Mouse (Mus musculus): ENCODE measurements around the gene Sart1.
"Not testable (repeated sequence)": the region's sequence is repeated elsewhere in the genome, so short reads cannot be mapped to it uniquely, and the experiment has no call there.

The Sart1 gene

GRCm38 (mm10) chr19:5370932-5371331, 17.6 kb downstream of the Sart1 start:
- no peak for DNase-seq (ENCODE audit: low spot score)

GRCm38 (mm10) chr19:5367455-5367854, 21.0 kb downstream of the Sart1 start:
- peak; percentile 45 for DNase-seq (ENCODE audit: low spot score)

DNA sequence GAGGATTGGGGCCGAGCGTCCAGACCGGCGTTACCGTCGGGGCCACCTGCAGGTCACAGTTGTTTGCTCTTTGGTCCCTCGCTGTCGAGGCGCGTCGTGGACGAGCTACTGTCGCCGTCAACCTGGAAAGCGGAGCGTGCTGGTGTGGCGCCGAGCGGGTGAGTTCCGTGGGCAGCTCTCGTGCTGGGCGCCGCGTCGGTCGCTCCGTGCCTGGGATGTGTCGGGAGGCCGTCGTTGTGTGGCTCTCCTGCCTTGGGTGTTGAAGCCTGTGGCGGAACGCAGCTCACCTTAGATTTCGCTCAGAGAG, 21.5 kb downstream of the Sart1 start, which contains the start of gene Banf1:
TSS of gene Banf1 (minus strand) at position 116 of the 307 bp plus-strand sequence.
- no peak for DNase-seq (ENCODE audit: low spot score)

DNA sequence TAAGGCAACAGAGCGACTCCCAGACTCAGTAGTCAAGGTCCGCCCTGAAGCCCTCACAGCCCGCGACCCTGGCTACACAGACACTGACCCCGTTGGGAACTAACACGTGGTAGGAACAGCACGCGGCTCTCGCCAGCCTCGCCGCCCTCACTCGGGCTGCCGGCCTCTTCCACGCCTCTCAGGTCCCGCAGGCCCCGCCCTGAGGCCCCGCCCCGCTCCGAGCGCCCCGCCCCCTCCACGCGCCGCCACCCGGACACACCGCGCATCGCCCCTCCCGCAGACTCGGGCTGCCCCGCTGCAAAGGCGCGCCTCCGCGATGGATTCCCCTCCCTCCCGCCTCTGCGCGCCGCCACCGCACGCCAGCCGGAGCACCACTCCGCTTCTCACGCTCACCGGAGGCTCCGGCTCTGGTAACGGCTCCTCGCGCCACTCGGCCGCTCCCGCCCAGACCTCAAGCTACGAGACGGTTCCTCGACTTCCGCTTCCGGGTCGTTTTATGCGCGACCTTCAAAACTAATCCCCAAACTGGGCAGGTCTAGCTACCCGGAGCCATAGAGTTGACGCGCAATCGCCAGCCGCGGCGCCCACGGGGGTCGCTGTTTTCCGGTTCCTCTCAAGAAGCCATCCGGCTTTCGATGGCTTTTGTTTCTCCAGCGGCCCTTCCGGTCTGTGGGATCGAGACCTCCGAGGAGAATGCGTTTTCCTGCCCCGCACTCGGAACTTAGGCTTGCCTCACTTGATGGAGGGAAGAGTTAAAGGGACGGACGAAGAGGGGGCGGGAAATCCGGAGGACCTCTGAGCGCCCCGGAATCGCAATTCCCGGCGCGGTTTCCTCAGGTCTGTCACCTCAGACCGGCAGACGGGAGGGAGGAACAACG, 22.1 kb downstream of the Sart1 start, which contains the start of gene Eif1ad:
TSS of gene Eif1ad (plus strand) at position 567 of the 878 bp plus-strand sequence.
- peak; percentile 99 for DNase-seq (ENCODE audit: low spot score)

DNA sequence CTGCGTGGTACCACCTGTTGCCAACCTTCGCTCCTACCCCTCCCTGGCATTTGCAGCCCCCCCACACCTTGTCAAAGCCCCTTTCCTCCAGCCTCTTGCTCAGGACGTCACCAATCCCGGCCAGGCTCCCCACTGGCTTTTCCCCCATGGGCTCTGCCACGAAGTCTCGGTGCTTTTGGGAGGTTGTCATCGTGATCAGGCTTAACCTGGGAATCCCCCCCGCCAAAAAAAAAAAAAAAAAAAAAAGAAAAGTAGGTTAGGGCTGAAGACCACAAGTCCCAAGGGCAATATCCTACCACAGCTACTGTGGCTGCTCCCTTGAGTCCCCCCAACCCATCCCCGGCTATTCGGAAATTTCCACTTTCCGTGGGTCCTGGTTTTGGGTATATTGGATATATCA, 22.8 kb downstream of the Sart1 start:
- no peak for DNase-seq (ENCODE audit: low spot score)

GRCm38 (mm10) chr19:5364124-5364523, 24.4 kb downstream of the Sart1 start:
- no peak for DNase-seq (ENCODE audit: low spot score)

DNA sequence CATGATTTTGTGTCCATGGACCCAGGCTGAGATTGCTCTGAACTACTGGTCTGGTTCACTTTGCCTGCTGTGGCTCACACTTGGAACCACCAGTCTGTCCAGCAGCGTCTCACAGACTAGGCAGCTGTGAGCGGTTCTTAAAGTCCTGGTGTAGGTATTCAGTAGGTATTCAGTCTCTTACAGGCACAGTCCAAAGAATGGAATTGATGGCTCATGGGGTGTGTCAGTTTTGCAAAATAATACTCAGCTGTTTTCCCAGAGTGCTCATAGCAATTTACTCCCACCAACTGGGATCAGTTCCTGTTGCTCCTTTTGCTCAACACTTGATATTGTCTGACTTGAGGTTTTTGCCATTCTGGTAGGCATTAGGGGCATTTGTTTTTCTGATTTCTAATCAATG, 26.3 kb downstream of the Sart1 start:
- DNase-seq (ENCODE audit: low spot score) = no peak

- no peak for DNase-seq (ENCODE audit: low spot score)
These were observed 32.4 kb downstream of the Sart1 start for GRCm38 (mm10) chr19:5356080-5356479.

DNA sequence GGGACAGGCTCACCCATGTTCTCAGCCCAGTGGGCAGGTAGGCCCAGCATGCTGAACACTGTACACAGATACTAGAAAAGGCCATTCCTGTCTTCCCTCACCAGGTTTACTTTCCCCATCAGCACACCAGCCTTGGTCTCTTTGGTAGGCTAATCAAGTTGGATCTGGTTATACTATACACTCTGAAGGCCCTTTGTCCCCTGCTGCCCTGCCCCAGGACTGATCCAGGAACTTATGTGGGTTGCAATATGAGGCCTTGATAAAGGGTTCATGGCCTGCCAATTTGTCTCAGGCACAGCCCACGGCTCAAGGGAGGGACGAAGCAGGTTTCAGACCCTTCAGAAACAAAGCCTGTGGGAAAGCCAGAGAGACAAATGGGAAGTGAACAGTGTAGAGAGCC, 34.9 kb downstream of the Sart1 start:
- DNase-seq (ENCODE audit: low spot score) = no peak

DNA sequence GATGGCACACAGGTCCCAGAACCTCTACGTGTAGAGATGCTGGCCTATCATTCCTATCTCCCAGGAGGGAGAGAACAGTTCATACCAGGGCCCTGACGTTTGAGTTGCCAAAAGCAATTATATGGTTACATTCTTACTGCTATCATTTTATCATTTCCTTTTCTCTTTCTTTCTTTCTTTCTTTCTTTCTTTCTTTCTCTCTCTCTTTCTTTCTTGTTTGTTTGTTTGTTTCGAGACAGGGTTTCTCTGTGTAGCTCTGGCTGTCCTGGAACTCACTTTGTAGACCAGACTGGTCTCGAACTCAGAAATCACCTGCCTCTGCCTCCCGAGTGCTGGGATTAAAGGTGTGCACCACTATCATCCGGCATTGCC, 39.0 kb downstream of the Sart1 start, which contains the start of gene Cst6:
TSS of gene Cst6 (minus strand) at position 73 of the 372 bp plus-strand sequence.
- DNase-seq (ENCODE audit: low spot score) = not testable (repeated sequence)

GRCm38 (mm10) chr19:5348526-5349501, 39.7 kb downstream of the Sart1 start:
- DNase-seq (ENCODE audit: low spot score) = peak; percentile 28

GRCm38 (mm10) chr19:5348064-5348463, 40.4 kb downstream of the Sart1 start:
- DNase-seq (ENCODE audit: low spot score) = no peak

- DNase-seq (ENCODE audit: low spot score) = peak; percentile 78
These were observed 43.0 kb downstream of the Sart1 start for GRCm38 (mm10) chr19:5345297-5346131.

DNA sequence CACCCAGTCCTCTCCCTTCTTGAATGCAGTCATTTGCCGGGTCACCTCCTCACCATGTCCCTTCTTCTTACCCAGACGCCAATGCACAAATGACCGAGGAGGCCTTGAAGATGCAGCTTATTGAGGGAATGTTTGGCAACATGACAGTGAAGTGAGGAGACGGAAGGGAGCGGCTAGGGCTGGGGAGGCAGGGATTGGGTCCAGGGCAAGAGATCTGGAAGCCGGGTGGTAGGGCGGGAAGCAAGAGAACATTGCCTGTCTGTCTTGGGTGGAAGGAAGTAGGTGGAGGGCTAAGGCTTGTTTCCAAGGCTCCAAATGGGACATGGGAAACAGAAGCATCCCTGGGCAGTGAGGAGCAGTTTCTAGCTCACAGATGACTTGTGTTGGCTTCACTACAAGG, 47.1 kb downstream of the Sart1 start:
- DNase-seq (ENCODE audit: low spot score) = no peak

DNA sequence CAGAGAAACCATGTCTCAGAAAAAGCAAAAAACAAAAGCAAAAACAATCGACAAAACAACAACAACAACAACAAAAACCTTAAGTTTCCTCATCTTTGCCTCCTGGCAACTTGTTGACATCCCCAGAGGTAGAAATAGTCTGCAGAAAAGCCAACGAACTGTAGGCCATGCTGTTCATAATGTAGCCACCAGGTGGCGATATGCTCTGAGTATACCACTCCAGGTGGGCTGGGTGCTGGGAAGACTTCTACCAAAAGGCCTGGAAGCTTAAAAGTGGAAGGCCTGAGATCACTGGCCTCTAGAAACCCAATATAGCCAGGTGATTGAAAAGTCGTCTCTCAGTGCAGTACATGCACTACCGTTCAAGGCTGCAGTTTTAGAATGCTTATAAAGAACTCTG, 50.5 kb downstream of the Sart1 start:
- peak; percentile 76 for DNase-seq (ENCODE audit: low spot score)

DNA sequence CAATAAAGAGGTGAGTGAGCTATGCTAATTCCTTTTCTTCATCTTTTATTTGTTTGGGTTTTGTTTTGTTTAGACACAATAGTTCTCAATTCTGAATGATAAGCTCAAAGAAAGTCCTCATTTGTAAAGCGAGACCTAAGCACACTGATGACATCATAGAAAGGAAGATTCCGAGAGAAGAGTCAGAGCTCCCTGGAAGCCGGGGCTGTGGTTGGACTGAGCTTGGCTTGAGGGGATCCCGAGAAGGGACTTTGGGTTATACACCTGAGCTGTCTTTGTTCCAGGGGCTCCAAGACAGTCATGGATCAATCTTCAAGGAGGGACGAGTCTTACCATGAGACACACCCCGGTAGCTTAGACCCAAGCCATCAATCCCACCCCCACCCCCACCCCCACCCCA, 53.1 kb downstream of the Sart1 start, which contains the start of gene Catsper1:
TSS of gene Catsper1 (plus strand) at position 301 of the 400 bp plus-strand sequence.
- DNase-seq (ENCODE audit: low spot score) = no peak

DNA sequence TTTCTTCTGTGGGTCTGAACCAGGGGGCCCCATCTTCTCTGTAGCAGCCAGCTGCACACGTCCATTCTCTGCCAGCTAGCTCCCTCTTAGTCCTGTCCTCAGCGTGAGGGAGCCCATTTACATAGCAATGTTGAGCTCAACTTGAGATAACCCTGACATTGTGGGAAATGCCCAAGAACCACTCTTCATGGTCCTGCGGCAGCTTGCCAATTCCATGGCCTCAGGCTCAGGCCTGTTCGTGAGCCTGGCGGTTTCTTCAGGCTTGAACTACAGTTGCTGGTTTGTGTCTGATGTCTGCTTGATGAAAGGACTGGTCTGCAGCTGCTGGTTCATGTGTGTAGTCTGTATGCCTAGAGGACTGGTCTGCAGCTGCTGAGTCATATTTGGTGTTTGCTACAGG, 53.8 kb downstream of the Sart1 start:
- DNase-seq (ENCODE audit: low spot score) = no peak

DNA sequence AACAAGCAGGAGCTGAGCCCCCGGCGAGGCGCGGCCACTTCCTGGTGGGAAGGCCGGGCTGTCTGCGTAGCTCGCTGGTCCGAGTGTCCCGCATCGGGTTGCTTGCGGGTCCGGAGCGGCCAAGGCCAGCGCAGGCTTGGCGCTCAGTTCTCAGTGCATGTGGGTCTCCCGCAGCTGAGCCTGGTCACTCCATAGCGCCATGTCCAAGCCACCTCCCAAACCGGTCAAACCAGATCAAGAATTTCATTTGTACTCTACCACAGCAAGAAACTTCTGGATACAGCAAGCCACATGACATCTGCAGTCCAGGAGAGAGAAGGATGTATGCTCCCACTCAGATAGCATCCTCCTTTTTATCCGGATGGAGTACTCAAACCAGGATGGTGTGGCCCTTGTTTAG, 60.5 kb downstream of the Sart1 start:
- DNase-seq (ENCODE audit: low spot score) = no peak

All from adipocyte (in vitro differentiated cells).